Mouse (Mus musculus) right cerebral cortex, postnatal 25 days (tissue): Measurements from ENCODE around the gene Ror1.

ENCODE experiments used
- DNase-seq: peaks from one replicate; pipeline ENCODE4 v3.0.0; 2022

Gene Ror1

GRCm38 (mm10) chr4:100271059-100271735, 175.6 kb downstream of the Ror1 start:
- no peak for DNase-seq

- DNase-seq: no peak
Observed at GRCm38 (mm10) chr4:100271736-100272127, 176.1 kb downstream of the Ror1 start.

GRCm38 (mm10) chr4:100273356-100273755, 177.8 kb downstream of the Ror1 start:
- DNase-seq: no peak

GRCm38 (mm10) chr4:100273807-100274480, 178.4 kb downstream of the Ror1 start:
- no peak for DNase-seq

GRCm38 (mm10) chr4:100276482-100276881, 180.9 kb downstream of the Ror1 start:
- no peak for DNase-seq

GRCm38 (mm10) chr4:100276970-100277369, 181.4 kb downstream of the Ror1 start:
- no peak for DNase-seq

- DNase-seq: no peak
Observed at GRCm38 (mm10) chr4:100283171-100283880, 187.7 kb downstream of the Ror1 start.

- DNase-seq: no peak
Observed at GRCm38 (mm10) chr4:100284528-100284927, 188.9 kb downstream of the Ror1 start.

- no peak for DNase-seq
Observed at GRCm38 (mm10) chr4:100286111-100286541, 190.5 kb downstream of the Ror1 start.

- DNase-seq: no peak
Observed at GRCm38 (mm10) chr4:100286800-100287199, 191.2 kb downstream of the Ror1 start.

- DNase-seq: no peak
Observed at GRCm38 (mm10) chr4:100287829-100288228, 192.2 kb downstream of the Ror1 start.

- no peak for DNase-seq
Observed at GRCm38 (mm10) chr4:100291015-100291651, 195.5 kb downstream of the Ror1 start.

GRCm38 (mm10) chr4:100297678-100298077, 202.1 kb downstream of the Ror1 start:
- no peak for DNase-seq

- DNase-seq: no peak
Observed at GRCm38 (mm10) chr4:100298566-100298965, 203.0 kb downstream of the Ror1 start.

- DNase-seq: no peak
Observed at GRCm38 (mm10) chr4:100300171-100300570, 204.6 kb downstream of the Ror1 start.

- DNase-seq: no peak
Observed at GRCm38 (mm10) chr4:100301423-100301822, 205.8 kb downstream of the Ror1 start.

GRCm38 (mm10) chr4:100307365-100307764, 211.8 kb downstream of the Ror1 start:
- no peak for DNase-seq

- peak; percentile 5 for DNase-seq
Observed at GRCm38 (mm10) chr4:100311775-100312537, 216.4 kb downstream of the Ror1 start.

GRCm38 (mm10) chr4:100315066-100315465, 219.5 kb downstream of the Ror1 start:
- DNase-seq: no peak

- no peak for DNase-seq
Observed at GRCm38 (mm10) chr4:100321758-100322157, 226.2 kb downstream of the Ror1 start.

- DNase-seq: no peak
Observed at GRCm38 (mm10) chr4:100324719-100325515, 229.3 kb downstream of the Ror1 start.
